Mouse (Mus musculus) ES-CJ7 (cell line): ENCODE results near the gene Dtx3.
"Not testable (repeated sequence)": the region's sequence is repeated elsewhere in the genome, so short reads cannot be mapped to it uniquely, and the experiment has no call there.

Experiments used
- DNase-seq: peaks from one replicate; pipeline ENCODE4 v3.0.0; 2011; ENCODE audit warnings: low read depth, low spot score

Gene Dtx3

DNA sequence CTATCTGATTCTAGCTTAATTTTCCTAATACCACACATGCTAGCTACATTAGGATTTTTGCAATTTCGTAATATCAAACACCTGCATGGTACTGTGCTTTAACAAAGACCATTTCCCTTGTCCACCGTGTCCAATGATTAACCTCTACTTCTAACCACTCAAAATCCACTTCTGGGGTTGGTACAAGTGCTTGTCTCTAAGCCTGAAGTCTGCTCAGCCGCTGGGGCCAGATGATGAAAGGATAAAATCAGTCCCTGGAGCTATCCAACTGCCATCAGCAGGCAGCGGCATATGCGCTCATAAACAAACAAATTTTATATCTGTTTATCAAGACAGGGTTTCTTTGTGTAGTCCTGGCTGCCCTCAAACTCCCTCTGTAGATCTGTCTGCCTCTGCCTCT lies 9.1 kb upstream of the Dtx3 start:
- DNase-seq, result no peak

DNA sequence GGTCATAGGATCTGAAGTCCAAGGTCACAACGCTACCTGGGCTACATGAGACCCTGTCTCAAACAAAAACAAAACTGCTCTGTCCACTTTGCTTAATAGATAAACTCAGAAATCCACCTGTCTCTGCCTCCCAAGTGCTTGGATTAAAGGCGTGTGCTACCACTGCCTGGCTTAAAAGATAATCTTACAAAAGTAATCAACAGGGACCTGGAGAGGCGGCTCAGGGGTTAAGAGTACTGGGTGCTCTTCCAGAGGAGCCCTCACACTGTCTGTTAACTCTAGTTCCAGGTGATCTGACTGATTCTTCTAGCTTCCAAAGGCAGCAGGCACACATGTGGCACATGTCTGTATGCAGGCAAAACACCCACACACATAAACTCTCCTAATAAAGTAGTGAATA lies 7.6 kb upstream of the Dtx3 start:
- no peak for DNase-seq

DNA sequence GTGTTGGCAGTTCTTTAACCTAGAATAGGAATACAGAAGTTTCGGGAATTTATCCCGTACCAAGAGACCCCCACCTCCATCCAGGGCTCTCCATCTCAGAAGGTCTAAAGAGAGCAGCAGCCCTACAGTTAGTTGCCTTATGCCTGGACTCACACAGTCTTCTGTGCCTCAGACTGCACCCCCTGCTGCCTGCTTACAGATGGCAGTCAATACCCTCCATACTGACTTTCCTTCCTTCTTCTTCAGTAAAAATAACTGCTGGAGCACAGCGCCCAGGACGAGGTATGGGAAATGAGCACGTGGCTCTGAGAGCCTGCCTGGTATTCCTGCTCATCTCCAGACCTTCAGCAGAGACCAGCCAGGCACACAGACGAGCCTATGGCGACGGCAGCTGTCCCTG lies 4.8 kb upstream of the Dtx3 start:
- DNase-seq, result no peak

DNA sequence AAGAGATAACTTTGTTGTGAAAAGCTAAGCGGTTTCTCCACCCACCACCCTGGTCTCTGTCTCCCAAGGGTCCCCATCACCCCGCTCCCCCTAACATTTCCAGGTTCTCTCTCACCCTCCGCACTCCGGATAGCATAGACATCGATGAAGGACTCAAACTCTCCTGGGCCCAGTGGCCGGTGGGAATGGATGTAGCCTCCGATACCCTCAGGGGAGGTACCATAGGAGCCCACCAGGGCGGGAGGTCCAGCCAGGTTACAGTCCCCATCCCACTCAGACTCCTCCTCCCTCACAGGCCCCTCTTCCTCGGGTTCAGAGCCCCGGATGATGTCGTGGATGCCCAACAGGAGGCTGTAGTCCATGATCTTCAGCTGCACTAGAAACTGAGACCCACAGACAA lies 3.9 kb upstream of the Dtx3 start:
- DNase-seq, result no peak

DNA sequence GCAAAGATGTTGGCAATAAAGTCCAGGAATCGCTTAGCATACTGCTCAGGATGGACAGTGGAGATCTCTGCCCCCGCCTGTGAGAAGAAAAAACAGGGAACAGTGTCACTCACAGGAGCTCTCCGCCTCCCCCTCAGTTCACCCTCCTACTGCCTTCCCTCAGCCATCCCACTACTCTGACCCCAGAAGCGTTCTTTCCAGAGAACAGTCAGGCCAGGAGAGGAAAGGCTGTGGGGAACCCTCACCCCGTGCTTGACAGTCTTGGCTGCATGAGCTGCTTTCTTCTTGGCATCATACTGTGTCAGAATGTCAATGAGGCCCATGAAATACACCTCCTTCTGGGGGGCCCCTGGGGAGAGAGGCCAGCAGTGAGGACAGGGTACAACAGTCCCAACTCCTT lies 3.5 kb upstream of the Dtx3 start:
- no peak for DNase-seq

DNA sequence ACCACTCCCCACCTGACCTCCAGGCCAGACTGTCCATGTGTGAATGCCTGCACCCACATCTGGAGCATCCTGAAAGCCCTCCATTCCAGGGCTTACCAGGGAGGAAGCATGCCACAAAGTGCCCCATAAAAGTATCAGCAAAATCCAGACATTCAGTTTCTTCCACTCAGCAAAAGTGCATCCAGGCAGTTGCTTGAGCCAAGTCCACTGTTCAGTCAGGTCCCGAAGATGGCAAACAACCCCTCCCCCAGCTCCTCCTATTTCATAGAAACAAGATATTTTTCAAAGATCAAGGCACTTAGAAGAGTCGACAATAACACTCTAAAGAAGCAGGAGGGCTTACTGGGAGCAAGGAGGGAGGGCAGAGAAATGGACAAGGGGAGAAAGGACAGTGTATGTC lies 3.0 kb upstream of the Dtx3 start:
- DNase-seq, result no peak

DNA sequence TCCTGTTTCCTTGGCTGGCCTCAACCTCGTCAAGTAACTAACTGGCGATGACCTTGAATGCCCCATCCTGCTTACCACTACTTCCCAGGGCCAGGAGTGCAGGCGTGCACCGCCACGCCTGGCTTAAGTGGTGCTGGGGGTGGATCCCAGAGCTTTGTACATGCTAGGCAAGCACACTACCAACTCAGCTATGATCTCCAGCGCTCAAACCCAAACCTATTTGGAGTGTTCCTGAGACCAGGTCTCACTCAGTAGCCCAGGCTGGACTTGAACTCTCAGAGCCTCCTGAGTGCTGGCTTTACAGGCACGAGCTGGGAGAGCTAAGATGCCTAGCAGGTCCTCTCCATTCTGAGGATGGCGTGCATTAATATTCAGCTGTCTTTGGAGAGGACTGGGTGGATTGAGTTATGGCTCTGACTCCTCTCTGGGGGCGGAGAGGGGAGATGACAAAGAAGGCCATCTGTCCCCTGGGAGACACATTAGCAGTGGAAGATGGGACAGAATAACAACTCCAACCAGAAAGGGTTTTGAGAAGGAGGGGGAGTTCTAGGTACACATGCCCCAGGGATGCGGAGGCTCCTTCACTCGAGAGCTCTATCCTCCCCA lies 2.1 kb upstream of the Dtx3 start:
- no peak for DNase-seq

DNA sequence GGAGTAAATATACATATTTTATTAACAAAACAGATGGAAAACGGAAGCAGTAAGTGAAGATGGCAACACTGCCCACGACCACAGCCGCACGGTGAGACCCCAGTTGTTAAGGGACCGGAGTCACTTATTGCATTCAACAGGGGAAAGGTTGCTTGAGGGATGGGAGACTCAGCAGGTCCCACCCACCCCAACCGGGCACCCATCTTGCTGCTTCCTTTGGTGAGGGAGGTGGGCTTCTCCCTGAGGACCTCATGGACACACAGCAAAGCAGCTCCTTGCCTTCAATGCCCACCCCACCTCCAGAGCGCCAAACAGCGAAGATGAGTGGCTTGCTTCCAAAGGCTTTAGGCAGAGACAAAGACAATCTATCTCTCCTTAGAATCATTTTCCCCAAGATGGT lies 1.6 kb upstream of the Dtx3 start:
- no peak for DNase-seq

DNA sequence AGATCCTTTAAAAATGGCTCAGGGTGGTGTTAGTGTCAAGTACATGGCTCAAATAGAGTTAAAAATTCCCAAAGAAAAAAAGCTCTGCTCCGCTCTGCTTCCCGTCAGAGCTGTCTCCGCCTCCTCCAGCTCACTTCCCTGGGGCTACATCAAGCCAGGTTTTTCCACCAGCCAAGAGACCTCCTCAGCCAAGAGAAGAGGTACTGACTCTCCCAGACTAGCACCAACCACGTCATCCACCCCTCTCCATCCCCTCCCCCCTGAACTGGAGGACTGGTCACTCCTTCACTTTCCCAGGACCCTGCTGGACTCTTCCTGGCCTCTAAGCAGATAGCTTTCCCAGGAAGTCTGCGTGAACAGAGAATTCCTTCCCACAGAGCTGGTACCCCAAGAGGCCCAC lies 864 bp upstream of the Dtx3 start:
- DNase-seq, result no peak

DNA sequence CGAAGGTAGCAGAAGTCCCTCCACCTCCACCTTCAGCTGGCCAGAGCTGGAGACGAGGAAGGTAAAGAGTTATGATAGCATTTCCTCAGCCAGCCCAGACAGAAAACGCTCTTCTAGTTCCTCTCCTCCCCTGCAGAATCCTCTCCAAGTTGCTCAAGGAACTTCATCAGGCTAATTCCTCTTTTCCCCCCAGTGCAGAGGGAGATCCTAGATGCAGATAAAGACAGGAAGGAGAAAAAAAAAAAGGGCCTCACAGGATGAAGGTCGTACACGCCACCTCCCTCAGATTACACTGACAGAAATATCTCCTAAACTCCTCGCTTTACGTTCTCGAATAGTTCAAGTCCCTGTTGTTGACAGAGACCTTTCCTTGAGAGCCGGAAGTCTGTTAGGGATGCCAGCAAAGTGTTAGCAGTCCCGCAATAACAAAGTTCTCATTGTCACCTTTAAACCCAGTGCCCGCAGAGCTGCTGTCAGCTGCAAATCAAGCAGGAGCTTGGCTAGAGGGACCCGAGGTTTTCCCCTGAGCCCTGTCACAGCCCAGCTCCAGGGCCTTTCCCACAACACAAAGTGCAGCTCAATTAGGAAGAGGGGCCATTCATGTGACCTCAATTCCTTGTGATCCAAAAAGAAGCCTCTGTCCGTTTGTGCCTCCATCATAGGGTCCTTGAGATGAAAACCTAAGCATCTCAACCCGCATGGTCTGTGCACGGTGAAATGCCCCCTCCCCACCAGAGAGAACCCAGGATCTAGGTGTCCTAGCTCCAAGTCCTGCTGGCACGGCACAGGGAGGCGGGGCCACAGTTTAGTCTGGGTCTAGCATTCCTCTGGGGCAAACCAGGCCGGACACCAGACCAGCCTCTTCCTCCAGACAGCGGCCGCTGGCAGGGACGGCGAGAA lies 850 bp downstream of the Dtx3 start:
- DNase-seq, result no peak

DNA sequence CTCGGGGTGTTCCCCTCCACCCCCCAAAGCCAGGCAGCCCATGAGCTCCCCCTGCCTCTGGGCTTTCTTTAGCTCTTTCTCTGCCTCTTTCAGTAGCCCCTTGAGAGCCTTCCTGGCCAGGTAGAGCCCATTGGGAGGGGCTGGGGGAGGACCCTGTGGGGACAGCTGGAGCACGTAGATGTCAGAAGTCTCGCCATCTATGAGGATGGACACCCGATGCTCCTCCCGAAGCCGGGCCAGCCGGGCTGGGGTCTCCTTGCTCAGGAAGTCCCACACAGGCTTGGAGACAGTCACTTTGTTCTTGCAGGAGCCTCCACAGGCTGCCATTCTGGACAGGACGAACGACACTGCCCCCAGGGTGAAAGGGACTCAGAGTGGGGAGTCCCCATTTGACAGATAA lies 2.5 kb downstream of the Dtx3 start:
- no peak for DNase-seq

DNA sequence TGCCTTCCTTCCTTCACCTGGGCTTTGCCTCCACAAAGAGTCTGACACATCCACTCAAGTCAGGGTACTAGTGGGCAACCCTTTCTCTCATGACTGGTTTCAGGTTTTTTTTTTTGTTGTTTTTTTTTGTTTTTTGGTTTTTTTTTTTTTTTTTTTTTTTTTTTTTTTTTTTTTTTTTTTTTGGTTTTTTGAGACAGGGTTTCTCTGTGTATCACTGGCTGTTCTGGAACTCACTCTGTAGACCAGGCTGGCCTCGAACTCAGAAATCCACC lies 3.5 kb downstream of the Dtx3 start:
- DNase-seq, result not testable (repeated sequence)

DNA sequence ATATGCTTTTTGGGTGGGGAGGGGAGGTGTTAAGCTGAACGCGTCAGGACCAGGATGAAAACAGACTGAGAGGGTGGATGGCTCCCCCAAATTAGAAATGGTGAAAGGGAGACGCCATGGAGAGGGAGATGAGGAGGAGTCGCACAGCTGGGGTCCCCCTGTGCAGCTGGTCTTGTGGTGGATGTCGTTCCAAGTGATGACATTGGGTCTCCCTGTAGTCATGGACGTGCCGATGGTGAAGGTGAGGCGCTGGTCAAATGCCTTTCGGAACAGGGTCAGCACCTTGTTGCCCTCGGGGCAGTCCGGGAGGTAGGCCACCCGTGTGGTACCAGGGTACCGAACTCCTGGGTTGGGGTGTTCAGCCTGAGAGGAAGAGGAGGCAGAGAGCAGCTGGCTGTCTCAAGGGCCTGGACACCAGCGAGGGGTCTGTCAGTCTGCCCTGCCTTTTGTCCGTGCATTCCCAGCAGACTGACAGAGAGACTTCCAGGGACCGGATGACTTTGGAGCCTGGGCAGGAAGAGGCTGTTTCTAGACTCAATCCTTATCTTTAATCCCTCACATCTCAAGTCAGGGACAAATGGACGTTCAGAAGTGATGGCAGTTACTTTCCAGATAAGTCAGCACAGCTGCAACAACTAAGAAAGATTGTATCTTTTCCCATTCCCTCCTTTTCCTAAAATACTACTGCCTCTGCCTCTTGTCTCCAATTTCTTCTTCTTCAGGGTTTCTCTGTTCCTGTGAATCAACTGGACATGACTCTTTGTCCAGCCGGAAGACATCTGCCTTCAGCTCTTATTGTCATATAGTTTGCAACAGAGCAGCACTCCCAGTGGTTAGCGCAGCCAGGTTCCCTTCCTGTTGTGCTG lies 4.1 kb downstream of the Dtx3 start:
- no peak for DNase-seq

DNA sequence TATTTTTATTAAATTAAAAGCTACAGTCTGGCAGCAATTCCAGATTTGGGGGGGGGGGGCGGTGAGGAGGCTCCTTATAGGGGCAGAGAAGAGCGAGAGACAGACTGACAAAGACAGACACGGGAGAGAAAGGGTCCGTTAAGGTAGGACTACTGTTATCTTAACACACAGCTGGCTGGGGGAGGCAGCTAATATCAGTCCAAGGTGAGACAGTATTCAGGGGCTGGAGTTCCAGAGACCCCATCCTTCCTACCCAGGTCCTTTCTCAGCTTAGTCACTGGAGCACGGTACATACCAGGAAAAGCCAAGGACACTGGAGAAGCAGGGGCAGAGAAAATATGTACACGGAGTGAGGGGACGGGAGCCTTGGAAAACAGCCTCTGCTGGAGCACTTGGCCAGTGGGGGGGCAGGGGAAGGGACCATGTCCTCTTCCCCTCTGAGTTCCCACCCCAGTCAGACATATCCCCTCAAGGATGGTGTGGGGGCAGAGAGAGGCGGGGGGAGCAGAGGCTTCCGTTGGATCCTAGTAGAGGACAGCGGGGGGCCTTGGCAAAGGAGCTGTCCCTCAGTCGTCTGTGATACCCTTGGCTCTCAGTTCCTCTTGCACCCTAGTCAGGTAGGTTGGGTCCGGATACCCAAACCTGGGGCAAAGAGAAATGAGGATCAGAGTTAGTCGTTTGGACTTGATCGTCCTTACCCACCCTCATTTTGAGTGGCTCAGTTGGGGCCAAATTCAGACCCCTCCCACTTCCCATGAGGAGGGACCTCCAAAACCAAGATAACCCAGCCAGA lies 4.9 kb downstream of the Dtx3 start:
- DNase-seq, result no peak

DNA sequence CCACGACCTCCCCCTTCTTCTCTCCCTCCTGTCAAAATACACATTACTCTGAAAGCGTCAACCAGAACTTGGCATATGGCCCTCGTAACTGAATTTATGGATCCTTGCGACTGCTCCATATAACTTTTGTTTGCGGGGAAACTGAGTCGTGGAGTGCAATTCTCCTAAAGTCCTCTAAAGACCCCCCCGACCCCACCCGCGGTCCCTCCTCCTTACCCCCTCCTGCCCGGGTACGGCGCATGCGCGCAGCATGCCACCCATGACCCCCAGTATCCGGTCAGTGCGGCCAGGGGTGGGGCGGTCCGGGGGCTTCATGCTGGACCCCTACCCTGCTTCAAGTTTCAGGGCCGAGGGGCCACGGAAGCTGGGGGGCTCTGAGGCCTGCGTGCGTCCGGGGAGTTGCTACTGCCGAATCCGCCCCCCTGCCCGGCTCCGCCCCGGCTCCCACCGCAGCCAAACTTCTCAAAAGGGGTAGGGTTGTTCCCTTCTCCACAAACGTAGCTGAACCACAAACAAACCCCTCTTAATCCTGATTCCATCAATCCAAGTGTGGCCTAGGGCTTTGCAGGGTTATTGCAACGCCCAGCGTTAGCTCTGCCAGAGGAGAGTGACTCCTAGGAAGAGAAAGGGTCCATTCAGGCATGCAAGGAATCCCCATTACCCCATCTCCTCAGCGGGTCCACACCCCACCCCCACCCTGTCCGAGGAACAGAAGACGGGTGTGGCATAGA lies 5.7 kb downstream of the Dtx3 start, which contains the start of gene Arhgef25:
Arhgef25 (minus strand) TSS at position 433 of the 731 bp plus-strand sequence.
- peak; percentile 42 for DNase-seq

DNA sequence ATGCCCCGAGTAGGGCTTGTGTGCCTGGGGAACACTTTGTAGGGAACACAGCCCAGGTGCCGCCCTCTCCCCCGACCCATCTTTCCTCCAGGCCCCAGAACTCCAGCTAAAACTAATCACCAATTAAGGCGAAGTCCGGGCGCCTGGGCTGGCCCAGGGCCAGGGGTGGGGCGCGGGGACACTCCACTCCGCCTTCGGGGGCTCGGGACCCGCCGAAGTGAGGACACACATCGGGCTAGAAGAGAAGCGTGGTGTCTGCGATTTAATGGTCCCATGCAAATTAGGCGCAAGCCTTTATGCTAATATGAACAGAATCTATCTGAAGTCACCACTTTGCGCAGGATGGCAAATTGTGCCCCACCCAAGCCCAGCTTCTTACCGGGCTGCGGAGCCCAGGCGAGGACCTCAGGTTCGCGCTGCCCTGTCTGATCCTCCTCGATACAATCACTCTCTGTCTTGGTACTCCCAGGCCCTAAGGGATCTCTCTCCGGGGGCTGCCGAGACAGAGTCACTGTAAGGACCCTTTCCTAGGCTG lies 6.3 kb downstream of the Dtx3 start:
- no peak for DNase-seq

DNA sequence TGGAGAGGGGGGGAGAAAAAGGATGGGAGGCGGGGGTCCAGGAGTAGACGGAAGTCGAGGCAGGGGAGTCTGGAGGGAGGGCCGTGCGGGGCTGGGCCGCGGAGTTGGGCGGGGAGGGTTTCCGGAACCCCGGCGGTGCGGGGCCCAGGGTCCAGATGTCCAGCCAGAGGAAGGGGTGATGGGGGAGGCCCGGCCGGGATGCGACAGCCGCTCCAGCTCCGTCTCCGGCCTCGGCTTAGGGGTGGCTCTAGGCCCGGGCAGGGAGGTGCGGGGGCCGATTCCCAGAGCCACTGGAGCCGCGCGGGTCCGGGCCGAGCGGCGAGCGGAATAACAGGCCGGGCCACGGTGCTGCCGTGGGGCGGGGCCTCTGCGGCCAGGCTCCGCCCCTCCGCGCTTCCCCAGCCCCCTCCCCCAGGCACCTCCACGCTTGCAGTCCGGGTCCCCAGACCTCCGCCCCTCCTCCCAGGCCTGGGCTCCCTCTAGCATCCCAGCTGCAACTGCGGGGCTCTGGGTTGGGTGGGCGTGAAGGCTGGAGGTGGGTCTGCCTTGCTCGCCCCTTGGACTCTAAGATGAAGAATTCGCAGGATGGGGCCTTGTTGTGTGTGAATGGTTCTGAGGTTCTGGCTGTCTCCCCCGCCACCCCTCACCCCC lies 6.9 kb downstream of the Dtx3 start:
- DNase-seq, result peak; percentile 86

DNA sequence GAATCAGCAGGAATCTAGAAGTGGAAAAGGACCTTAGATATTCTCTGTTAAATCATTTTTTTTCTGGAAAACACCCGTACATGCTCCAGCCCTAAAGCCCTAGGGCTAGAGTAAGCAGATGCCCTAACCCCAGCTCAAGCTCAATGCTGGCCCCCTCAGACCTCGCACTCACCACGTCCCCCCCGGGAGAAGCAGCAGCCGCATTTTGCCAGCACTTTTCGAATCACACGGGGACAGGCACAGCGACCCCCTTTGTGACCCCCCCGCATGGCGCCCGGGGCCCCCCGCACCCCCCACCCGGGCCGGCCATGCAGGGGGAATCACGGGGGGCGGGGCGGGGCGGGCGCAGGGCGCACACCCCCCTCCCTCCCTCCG lies 7.5 kb downstream of the Dtx3 start:
- DNase-seq, result no peak

DNA sequence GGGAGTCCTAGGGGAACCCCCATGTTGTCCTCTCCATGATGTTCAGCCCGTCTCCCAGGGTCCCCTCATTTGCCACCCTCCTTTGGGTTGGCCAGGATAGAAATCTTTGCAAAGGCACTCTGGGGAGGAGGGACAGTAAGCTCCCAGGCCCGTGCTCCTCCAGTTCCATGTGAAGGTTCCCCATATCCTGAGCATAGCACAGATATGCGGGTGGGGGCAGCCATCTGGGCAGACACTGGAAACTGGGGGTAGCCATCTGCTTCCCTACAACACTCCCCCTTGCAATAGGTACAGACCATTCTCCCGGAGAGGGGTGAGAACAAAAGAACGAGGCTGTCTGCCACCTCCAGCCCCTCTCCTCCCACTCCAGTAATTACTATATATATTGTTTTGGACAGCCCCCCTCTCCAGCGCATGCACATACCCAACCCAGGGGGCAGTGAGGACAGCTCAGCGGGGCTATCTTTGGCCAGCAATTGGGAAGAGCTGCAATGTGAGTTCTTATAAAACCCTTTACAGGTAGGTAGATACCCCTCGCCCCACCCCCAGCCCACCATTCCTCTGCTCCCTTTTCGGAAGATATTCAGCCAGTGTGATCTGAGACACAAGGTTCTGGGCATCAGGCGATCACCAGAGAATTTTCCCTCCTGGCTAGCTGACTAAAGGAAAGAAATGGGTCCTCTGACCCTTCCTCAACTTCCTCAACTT lies 8.0 kb downstream of the Dtx3 start:
- no peak for DNase-seq

DNA sequence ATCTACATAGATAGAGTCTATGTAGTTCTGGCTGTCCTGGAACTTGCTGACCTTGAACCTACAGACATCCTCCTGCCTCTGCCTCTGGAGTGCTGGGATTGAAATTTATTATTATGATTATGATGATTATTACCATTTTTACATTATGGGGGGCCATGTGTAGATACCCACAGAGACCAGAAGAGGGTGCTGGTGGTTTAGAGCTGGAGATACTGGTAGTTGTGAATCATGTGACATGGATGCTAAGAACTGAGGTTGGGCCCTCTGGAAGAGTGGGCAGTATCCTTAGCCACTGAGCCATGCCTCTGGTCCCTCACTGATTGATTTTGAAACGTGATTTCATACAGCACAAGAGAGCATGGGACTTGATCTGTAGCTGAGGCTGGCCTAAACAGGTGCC lies 9.1 kb downstream of the Dtx3 start:
- peak; percentile 31 for DNase-seq
